Mouse (Mus musculus): ENCODE measurements at regions not wholly inside any gene's neighbourhood (a gene's known extent, or its start where the extent isn't known, plus 50 kb on each side); places are given as distances from the start of the nearest gene placed in this dataset.

DNA sequence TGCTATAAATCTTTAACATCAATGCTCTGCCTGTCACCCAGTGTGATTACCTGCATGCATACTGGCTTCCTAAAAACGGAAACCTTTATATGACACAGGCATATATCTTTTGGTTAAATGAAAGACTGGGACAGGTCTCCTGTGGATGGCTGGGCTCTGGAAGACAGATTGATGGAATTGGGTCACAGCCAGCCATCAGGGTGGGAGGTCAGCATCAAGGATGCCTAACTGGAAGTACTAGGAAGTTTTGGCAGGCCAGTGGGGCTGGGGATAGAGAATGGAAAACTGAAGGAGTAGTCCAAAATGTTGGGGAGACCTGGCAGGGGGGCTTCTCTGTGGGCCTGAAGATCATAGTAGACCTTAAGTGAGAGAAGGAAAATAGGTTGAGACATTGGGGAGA is 237.3 kb upstream of the Prickle1 start:
- Histone ChIP-seq H3K4me3 (ENCODE audit: control insufficient read depth in 1 of 2, insufficient read depth in 1 of 2, low read depth in 2 of 2, low read length in 2 of 2) (no peak overlapping the region), H3K9ac (ENCODE audit: control insufficient read depth, low read depth, low read length, poor library complexity, severe bottlenecking) (no peak overlapping the region), H3K36me3 (ENCODE audit: control insufficient read depth in 1 of 2, insufficient read depth in 2 of 2, low read length in 2 of 2) (no peaks in the 10 kb centered on the region), H3K4me1 (ENCODE audit: control insufficient read depth in 1 of 2, insufficient read depth in 2 of 2, low read length in 2 of 2) (no peaks in the 10 kb centered on the region), H3K79me2 (ENCODE audit: control insufficient read depth, insufficient read depth, low read length, poor library complexity) (no peaks in the 10 kb centered on the region), H3K27me3 (ENCODE audit: control insufficient read depth in 1 of 2, insufficient read depth in 2 of 2, low read length in 2 of 2) (no peaks in the 10 kb centered on the region), H3K27ac (ENCODE audit: control insufficient read depth, low read depth, low read length) (no peak overlapping the region), H3K9me3 (replicated peaks; ENCODE audit: insufficient read depth, low read length) (no peaks in the 10 kb centered on the region)
- no peak for TF ChIP-seq BHLHE40 (IDR thresholded peaks at IDR 0.05; ENCODE audit: borderline replicate concordance, low read depth, low read length)
- TF ChIP-seq JUND (IDR thresholded peaks at IDR 0.05; ENCODE audit: low read depth, low read length), result no peak
- TF ChIP-seq NELFE (IDR thresholded peaks at IDR 0.05; ENCODE audit: low read depth, low read length), result no peak
- TF ChIP-seq ETS1 (IDR thresholded peaks at IDR 0.05; ENCODE audit: low read depth, low read length), result no peak
- TF ChIP-seq POLR2AphosphoS2 (IDR thresholded peaks at IDR 0.05; ENCODE audit: low read length), result no peak
- DNase-seq (ENCODE audit: low read depth, low spot score), result no peak

- H3K36me3 ChIP-seq (ENCODE audit: control insufficient read depth in 1 of 2, insufficient read depth in 2 of 2, low read length in 2 of 2), result no peaks in the 10 kb centered on the region
- TF ChIP-seq MAFK (IDR thresholded peaks at IDR 0.05; ENCODE audit: borderline replicate concordance, low read depth, low read length), result no peak
- no peak for TF ChIP-seq MAZ (IDR thresholded peaks at IDR 0.05; ENCODE audit: low read depth, low read length)
- TF ChIP-seq TBP (IDR thresholded peaks at IDR 0.05; ENCODE audit: low read depth, low read length), result no peak
- no peak for TF ChIP-seq ZKSCAN1 (IDR thresholded peaks at IDR 0.05; ENCODE audit: low read depth, low read length)
- TF ChIP-seq POLR2A (IDR thresholded peaks at IDR 0.05; ENCODE audit: control insufficient read depth in 1 of 2, insufficient read depth in 1 of 2, low read depth in 1 of 2, low read length in 2 of 2, poor library complexity in 1 of 2), result no peak
- TF ChIP-seq NELFE (IDR thresholded peaks at IDR 0.05; ENCODE audit: low read depth, low read length), result no peak
- no peak for TF ChIP-seq JUND (IDR thresholded peaks at IDR 0.05; ENCODE audit: low read depth, low read length)
- no peak for TF ChIP-seq RAD21 (IDR thresholded peaks at IDR 0.05; ENCODE audit: low read depth, low read length)
- no peak for TF ChIP-seq UBTF (IDR thresholded peaks at IDR 0.05; ENCODE audit: borderline replicate concordance, insufficient read depth, low read depth, low read length)
- no peak for TF ChIP-seq BHLHE40 (IDR thresholded peaks at IDR 0.05; ENCODE audit: borderline replicate concordance, low read depth, low read length)
- no peak for TF ChIP-seq MXI1 (IDR thresholded peaks at IDR 0.05; ENCODE audit: low read depth, low read length)
- no peak for TF ChIP-seq SIN3A (IDR thresholded peaks at IDR 0.05; ENCODE audit: low read length)
- no peak for TF ChIP-seq ELF1 (IDR thresholded peaks at IDR 0.05; ENCODE audit: low read depth, low read length)
- no peak for TF ChIP-seq GABPA (IDR thresholded peaks at IDR 0.05; ENCODE audit: low read depth, low read length)
- TF ChIP-seq POLR2AphosphoS2 (IDR thresholded peaks at IDR 0.05; ENCODE audit: low read length), result no peak
- no peak for TF ChIP-seq HCFC1 (IDR thresholded peaks at IDR 0.05; ENCODE audit: low read depth, low read length)
- TF ChIP-seq ZNF384 (IDR thresholded peaks at IDR 0.05; ENCODE audit: low read depth, low read length), result no peak
- no peak for TF ChIP-seq CTCF (IDR thresholded peaks at IDR 0.05 in 2 of 3, conservative IDR thresholded peaks at IDR 0.05 in 1 of 3; ENCODE audit: control insufficient read depth in 1 of 3, insufficient read depth in 1 of 3, low read depth in 2 of 3, low read length in 3 of 3, poor library complexity in 1 of 3, severe bottlenecking in 1 of 3)
- TF ChIP-seq CHD1 (IDR thresholded peaks at IDR 0.05; ENCODE audit: low read depth, low read length), result no peak
- TF ChIP-seq TAL1 (IDR thresholded peaks at IDR 0.05; ENCODE audit: low read length), result no peak
- DNase-seq (ENCODE audit: low read depth, low spot score), result no peak
Observed at GRCm38 (mm10) chr15:93832431-93832936, 236.8 kb upstream of the Prickle1 start.

More at GRCm38 (mm10) chr15:93832431-93832936, 236.8 kb upstream of the Prickle1 start:
- Histone ChIP-seq H3K9me3 (replicated peaks; ENCODE audit: insufficient read depth, low read length) (no peaks in the 10 kb centered on the region), H3K4me1 (ENCODE audit: control insufficient read depth in 1 of 2, insufficient read depth in 2 of 2, low read length in 2 of 2) (no peaks in the 10 kb centered on the region), H3K79me2 (ENCODE audit: control insufficient read depth, insufficient read depth, low read length, poor library complexity) (no peaks in the 10 kb centered on the region), H3K9ac (ENCODE audit: control insufficient read depth, low read depth, low read length, poor library complexity, severe bottlenecking) (no peak overlapping the region), H3K27ac (ENCODE audit: control insufficient read depth, low read depth, low read length) (no peak overlapping the region), H3K4me3 (ENCODE audit: control insufficient read depth in 1 of 2, insufficient read depth in 1 of 2, low read depth in 2 of 2, low read length in 2 of 2) (no peak overlapping the region), H3K27me3 (ENCODE audit: control insufficient read depth in 1 of 2, insufficient read depth in 2 of 2, low read length in 2 of 2) (no peaks in the 10 kb centered on the region)
